Mouse (Mus musculus) embryonic facial prominence, embryonic 12.5 days (tissue): ENCODE data around the gene Dock9. TPM values are rescaled to one million over a fixed set of nuclear protein-coding genes. Genes with fewer than 3 reads are reported as not detected.
A peak's percentile ranks its signal among the peaks of the same experiment; 100 is the strongest.

Experiments
- ATAC-seq: fragments of 200-750 bp; cut with Nextera tagmentation; 2 replicates; pipeline ENCODE4 v1.8.0; 2017; ENCODE audit not compliant: insufficient number of reproducible peaks, insufficient read depth, low FRiP score, low TSS enrichment
- H3K27ac ChIP-seq: fragments of 300-500 bp; sonication (generic); 2 replicates; pipeline ENCODE4 v1.5.1; 2016; ENCODE audit warnings: mild to moderate bottlenecking
- H3K27me3 ChIP-seq: fragments of 300-500 bp; sonication (generic); 2 replicates; pipeline ENCODE4 v1.6.1; 2016; ENCODE audit warnings: mild to moderate bottlenecking, moderate library complexity
- H3K36me3 ChIP-seq: fragments of 300-500 bp; sonication (generic); 2 replicates; pipeline ENCODE4 v1.6.1; 2016; ENCODE audit warnings: mild to moderate bottlenecking
- H3K4me1 ChIP-seq: fragments of 300-500 bp; sonication (generic); 2 replicates; pipeline ENCODE4 v1.6.1; 2016
- H3K4me2 ChIP-seq: fragments of 300-500 bp; sonication (generic); replicated peaks from 2 replicates; pipeline ENCODE4 v1.6.1; 2016; ENCODE audit warnings: mild to moderate bottlenecking, moderate library complexity
- H3K4me3 ChIP-seq: fragments of 300-500 bp; sonication (generic); 2 replicates; pipeline ENCODE4 v1.5.1; 2016; ENCODE audit warnings: mild to moderate bottlenecking
- H3K9ac ChIP-seq: fragments of 300-500 bp; sonication (generic); 2 replicates; pipeline ENCODE4 v1.6.1; 2016; ENCODE audit warnings: mild to moderate bottlenecking, moderate library complexity
- H3K9me3 ChIP-seq: fragments of 300-500 bp; sonication (generic); 2 replicates; pipeline ENCODE4 v1.6.1; 2016; ENCODE audit warnings: mild to moderate bottlenecking, moderate library complexity
- WGBS: fragments of 180-500 bp; shearing (Covaris S2); methylation state at CpG from one replicate; pipeline ENCODE4 v1.1.7; 2016; 5-methylcytosine and 5-hydroxymethylcytosine counted together
- polyA plus RNA-seq: library from polyadenylated mRNA; unstranded; fragments of >200 nt; fragmentation: Nextera tagmentation; extraction: Ambion mirVana; gene quantifications from 2 replicates; pipeline ENCODE4 v1.2.1, GENCODE M21; 2016

Gene Dock9
- polyA plus RNA-seq, 1 experiment from 2014 or later, result 5.8 TPM

GRCm38 (mm10) chr14:121556401-121557315 lies 241.0 kb downstream of the Dock9 start:
- Histone ChIP-seq H3K4me1 (peaks cover 7% of the 10 kb centered on the region), H3K9ac (no peak overlapping the region), H3K36me3 (no peaks in the 10 kb centered on the region), H3K27me3 (peaks cover 32% of the 10 kb centered on the region), H3K9me3 (no peaks in the 10 kb centered on the region), H3K4me2 (no peak overlapping the region), H3K27ac (no peak overlapping the region), H3K4me3 (no peak overlapping the region)
- 0 out of 2 replicates have a peak, but pooled peaks have one; percentile 49 for ATAC-seq
- WGBS, result 49% methylated on average over 21 of the region's 21 CpGs

GRCm38 (mm10) chr14:121553785-121554184 lies 243.9 kb downstream of the Dock9 start:
- peaks cover 7% of the 10 kb centered on the region for H3K4me1 ChIP-seq

GRCm38 (mm10) chr14:121552586-121552985 lies 245.1 kb downstream of the Dock9 start:
- H3K4me3 ChIP-seq, result no peak overlapping the region
- peaks cover 25% of the 10 kb centered on the region; the same call in 1 of the 2 replicates for H3K27me3 ChIP-seq
- H3K36me3 ChIP-seq, result 0 out of 2 replicates have a peak, but pooled peaks cover 4% of the 10 kb centered on the region
- H3K27ac ChIP-seq, result no peak overlapping the region
- peaks cover 7% of the 10 kb centered on the region for H3K4me1 ChIP-seq
- ATAC-seq, result no peak
- no peak overlapping the region for H3K4me2 ChIP-seq
- no peak overlapping the region for H3K9ac ChIP-seq
- WGBS, result 73% methylated on average over 5 of the region's 5 CpGs
- no peaks in the 10 kb centered on the region for H3K9me3 ChIP-seq

More at GRCm38 (mm10) chr14:121553785-121554184, 243.9 kb downstream of the Dock9 start:
- H3K27ac ChIP-seq, result no peak overlapping the region
- H3K9me3 ChIP-seq, result no peaks in the 10 kb centered on the region
- no peak overlapping the region for H3K4me2 ChIP-seq
- H3K9ac ChIP-seq, result no peak overlapping the region
- 0 out of 2 replicates have a peak, but pooled peaks cover 4% of the 10 kb centered on the region for H3K36me3 ChIP-seq
- H3K27me3 ChIP-seq, result peaks cover 30% of the 10 kb centered on the region
- no peak for ATAC-seq
- no peak overlapping the region for H3K4me3 ChIP-seq

- H3K36me3 ChIP-seq, result 0 out of 2 replicates have a peak, but pooled peaks cover 10% of the 10 kb centered on the region
- no peak overlapping the region for H3K9ac ChIP-seq
- no peak overlapping the region for H3K27ac ChIP-seq
- ATAC-seq, result no peak
- H3K9me3 ChIP-seq, result no peaks in the 10 kb centered on the region
- H3K4me2 ChIP-seq, result no peak overlapping the region
- H3K27me3 ChIP-seq, result peaks cover 24% of the 10 kb centered on the region; the same call in 1 of the 2 replicates
- no peak overlapping the region for H3K4me3 ChIP-seq
- 75% methylated on average over 6 of the region's 6 CpGs for WGBS
- no peaks in the 10 kb centered on the region for H3K4me1 ChIP-seq
These were observed 247.8 kb downstream of the Dock9 start for GRCm38 (mm10) chr14:121549834-121550233.

- Histone ChIP-seq H3K4me2 (no peak overlapping the region), H3K27ac (no peak overlapping the region), H3K36me3 (0 out of 2 replicates have a peak, but pooled peaks cover 10% of the 10 kb centered on the region)
These were observed 249.9 kb downstream of the Dock9 start for GRCm38 (mm10) chr14:121547745-121548144.

GRCm38 (mm10) chr14:121546621-121547020 lies 251.0 kb downstream of the Dock9 start:
- no peak overlapping the region for H3K4me3 ChIP-seq
- no peaks in the 10 kb centered on the region for H3K4me1 ChIP-seq
- H3K4me2 ChIP-seq, result no peak overlapping the region
- WGBS, result 83% methylated on average over 5 of the region's 5 CpGs
- no peak; the same call in 1 of the 2 replicates for ATAC-seq
- H3K9ac ChIP-seq, result no peak overlapping the region
- no peaks in the 10 kb centered on the region for H3K9me3 ChIP-seq
- 0 out of 2 replicates have a peak, but pooled peaks cover 10% of the 10 kb centered on the region for H3K36me3 ChIP-seq
- H3K27ac ChIP-seq, result no peak overlapping the region
- H3K27me3 ChIP-seq, result peaks cover 9% of the 10 kb centered on the region; the same call in 1 of the 2 replicates

More at GRCm38 (mm10) chr14:121547745-121548144, 249.9 kb downstream of the Dock9 start:
- Histone ChIP-seq H3K9ac (no peak overlapping the region), H3K4me1 (no peaks in the 10 kb centered on the region), H3K9me3 (no peaks in the 10 kb centered on the region), H3K4me3 (no peak overlapping the region), H3K27me3 (peaks cover 15% of the 10 kb centered on the region; the same call in 1 of the 2 replicates)
- no peak for ATAC-seq
- 43% methylated on average over 7 of the region's 7 CpGs for WGBS

GRCm38 (mm10) chr14:121545551-121546331 lies 251.9 kb downstream of the Dock9 start:
- no peak overlapping the region for H3K4me2 ChIP-seq
- 0 out of 2 replicates have a peak, but pooled peaks cover 10% of the 10 kb centered on the region for H3K36me3 ChIP-seq
- no peaks in the 10 kb centered on the region for H3K9me3 ChIP-seq
- H3K4me1 ChIP-seq, result no peaks in the 10 kb centered on the region
- H3K9ac ChIP-seq, result no peak overlapping the region
- 83% methylated on average over 14 of the region's 14 CpGs for WGBS
- no peak overlapping the region for H3K4me3 ChIP-seq
- ATAC-seq, result no peak
- H3K27me3 ChIP-seq, result peaks cover 9% of the 10 kb centered on the region; the same call in 1 of the 2 replicates
- H3K27ac ChIP-seq, result no peak overlapping the region

- Histone ChIP-seq H3K9me3 (no peaks in the 10 kb centered on the region), H3K4me1 (no peaks in the 10 kb centered on the region), H3K9ac (no peak overlapping the region), H3K27ac (no peak overlapping the region), H3K4me2 (no peak overlapping the region), H3K4me3 (no peak overlapping the region), H3K27me3 (no peaks in the 10 kb centered on the region), H3K36me3 (0 out of 2 replicates have a peak, but pooled peaks cover 5% of the 10 kb centered on the region)
- no peak for ATAC-seq
- 92% methylated on average over 7 of the region's 7 CpGs for WGBS
These were observed 256.4 kb downstream of the Dock9 start for GRCm38 (mm10) chr14:121541262-121541661.

- Histone ChIP-seq H3K9ac (no peak overlapping the region), H3K4me3 (no peak overlapping the region), H3K9me3 (no peaks in the 10 kb centered on the region), H3K27ac (no peak overlapping the region), H3K4me1 (no peaks in the 10 kb centered on the region), H3K27me3 (no peaks in the 10 kb centered on the region), H3K36me3 (no peaks in the 10 kb centered on the region), H3K4me2 (no peak overlapping the region)
- WGBS, result 74% methylated on average over 3 of the region's 3 CpGs
- ATAC-seq, result no peak
These were observed 263.1 kb downstream of the Dock9 start for GRCm38 (mm10) chr14:121534501-121534900.

GRCm38 (mm10) chr14:121530853-121531252 lies 266.8 kb downstream of the Dock9 start:
- no peaks in the 10 kb centered on the region for H3K27me3 ChIP-seq
- 78% methylated on average over 9 of the region's 9 CpGs for WGBS
- no peaks in the 10 kb centered on the region for H3K36me3 ChIP-seq
- no peak overlapping the region for H3K27ac ChIP-seq
- H3K4me1 ChIP-seq, result no peaks in the 10 kb centered on the region
- H3K9ac ChIP-seq, result no peak overlapping the region
- no peaks in the 10 kb centered on the region for H3K9me3 ChIP-seq
- no peak overlapping the region for H3K4me2 ChIP-seq
- H3K4me3 ChIP-seq, result no peak overlapping the region
- no peak for ATAC-seq

GRCm38 (mm10) chr14:121527883-121528282 lies 269.8 kb downstream of the Dock9 start:
- no peak overlapping the region for H3K27ac ChIP-seq
- no peaks in the 10 kb centered on the region for H3K27me3 ChIP-seq
- no peaks in the 10 kb centered on the region for H3K36me3 ChIP-seq
- H3K9ac ChIP-seq, result no peak overlapping the region
- no peak overlapping the region for H3K4me2 ChIP-seq
- H3K4me1 ChIP-seq, result no peaks in the 10 kb centered on the region
- H3K9me3 ChIP-seq, result no peaks in the 10 kb centered on the region
- WGBS, result 81% methylated on average over 3 of the region's 3 CpGs
- no peak for ATAC-seq
- H3K4me3 ChIP-seq, result no peak overlapping the region
